Comparison of ENCODE assay signal across 22 mouse cellular contexts in the genomic region with DNA sequence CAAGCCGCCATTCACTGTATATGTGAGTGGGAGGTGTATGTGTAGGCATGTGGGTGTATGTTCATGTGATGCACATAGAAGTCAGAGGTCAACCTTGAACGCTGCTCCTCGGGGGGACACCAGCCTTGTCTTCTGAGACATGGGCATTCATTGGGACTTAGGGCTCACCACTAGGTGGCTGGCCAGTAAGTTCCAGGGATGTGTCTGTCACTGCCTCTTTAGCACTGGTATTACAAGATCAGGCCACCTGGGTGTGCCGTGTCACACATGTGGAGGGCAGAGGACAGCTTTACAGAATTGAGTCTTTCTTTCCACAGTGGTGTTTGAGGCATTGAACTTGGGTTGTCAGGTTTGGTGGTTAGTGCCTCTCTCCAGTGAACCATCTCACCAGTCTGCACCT. TPM values are rescaled to one million over a fixed set of nuclear protein-coding genes. Genes with fewer than 3 reads are reported as not detected.
A peak's percentile ranks its signal among the peaks of the same experiment; 100 is the strongest.
DNase-seq lines count a peak whose midpoint lies in the region; ATAC-seq and TF ChIP-seq lines count a peak whose summit lies in the region.
"Had no signal": no experiment of that assay in that cellular context is flagged by ENCODE, and none has a peak within 500 bp of the region (broad histone marks: within the 10 kb centered on the region; RNA-seq: fewer than 3 reads in every experiment).

No protein-coding gene starts in this region.

- no peak overlapping the region for H3K4me3 ChIP-seq in hindbrain, postnatal 0 days (ENCODE audit: low read length)
- no peak overlapping the region for H3K4me3 ChIP-seq in hindbrain, embryonic 14.5 days (replicated peaks; ENCODE audit: low read length)
- H3K4me3 ChIP-seq in liver, postnatal 0 days (ENCODE audit: low read depth, low read length) = no peak overlapping the region
- no peak overlapping the region for H3K4me3 ChIP-seq in E14TG2a.4 (replicated peaks; ENCODE audit: low read length)
- H3K4me3 ChIP-seq: heart, embryonic 12.5 days; hindbrain, embryonic 13.5 days; intestine, embryonic 15.5 days; kidney, embryonic 15.5 days; liver, embryonic 13.5 days had no signal

- DNase-seq in hindbrain, postnatal 0 days (ENCODE audit: low spot score) = no peak
- no peak for DNase-seq in hindbrain, embryonic 14.5 days (ENCODE audit: low spot score)
- DNase-seq in liver, postnatal 0 days = no peak
- DNase-seq in liver = no peak
- no peak for DNase-seq in spleen, postnatal 10 days (ENCODE audit: low spot score in 2 of 2)
- DNase-seq: adrenal gland, postnatal 10 days; B cell, adult 2 months; cerebellum, adult 11 months; embryo, embryonic 11 days; layer of hippocampus, postnatal 36 days; liver, embryonic 13.5 days; lung, postnatal 10 days; right cerebral cortex, adult 18-20 months; thymus, adult 2 months had no signal

- no peaks in the 10 kb centered on the region for H3K36me3 ChIP-seq in hindbrain, postnatal 0 days (ENCODE audit: insufficient read depth, low read length)
- H3K36me3 ChIP-seq in hindbrain, embryonic 14.5 days (replicated peaks; ENCODE audit: control insufficient read depth, insufficient read depth) = no peaks in the 10 kb centered on the region
- H3K36me3 ChIP-seq in liver, postnatal 0 days (replicated peaks; ENCODE audit: insufficient read depth, low read length) = no peaks in the 10 kb centered on the region
- no peaks in the 10 kb centered on the region for H3K36me3 ChIP-seq in E14TG2a.4 (ENCODE audit: insufficient read depth, low read length)
- H3K36me3 ChIP-seq: heart, embryonic 12.5 days; hindbrain, embryonic 13.5 days; intestine, embryonic 15.5 days; kidney, embryonic 15.5 days; liver, embryonic 13.5 days had no signal

- no peak for ATAC-seq in hindbrain, postnatal 0 days
- no peak for ATAC-seq in hindbrain, embryonic 14.5 days (ENCODE audit: low FRiP score)
- no peak for ATAC-seq in liver, postnatal 0 days
- peak; percentile 47 for ATAC-seq in megakaryocyte progenitor cell, adult 5-6 weeks (replicated peaks; ENCODE audit: poor library complexity)
- ATAC-seq: activated CD4-positive, CD25-positive, alpha-beta regulatory T cell, adult 4 months; intestine, embryonic 15.5 days; Patski had no signal

- no peak for TF ChIP-seq EP300 in liver, postnatal 0 days (IDR thresholded peaks at IDR 0.05; ENCODE audit: low read depth)

- WGBS in hindbrain, postnatal 0 days = 78% methylated on average over 4 of the region's 4 CpGs
- WGBS in hindbrain, embryonic 14.5 days = 86% methylated on average over 4 of the region's 4 CpGs
- WGBS in liver, postnatal 0 days (ENCODE audit: insufficient replicate concordance) = 80% methylated on average over 4 of the region's 4 CpGs

- no peak overlapping the region for H3K9ac ChIP-seq in hindbrain, postnatal 0 days (replicated peaks; ENCODE audit: low read length)
- H3K9ac ChIP-seq in hindbrain, embryonic 14.5 days = no peak overlapping the region
- no peak overlapping the region for H3K9ac ChIP-seq in liver, postnatal 0 days (replicated peaks)
- H3K9ac ChIP-seq: heart, embryonic 12.5 days; intestine, embryonic 15.5 days; kidney, embryonic 15.5 days; liver, embryonic 13.5 days had no signal

- no peak overlapping the region for H3K27ac ChIP-seq in hindbrain, postnatal 0 days
- H3K27ac ChIP-seq in hindbrain, embryonic 14.5 days = no peak overlapping the region
- H3K27ac ChIP-seq in liver, postnatal 0 days (ENCODE audit: low read depth) = no peak overlapping the region
- H3K27ac ChIP-seq: intestine, embryonic 15.5 days; liver, embryonic 13.5 days had no signal

- no peaks in the 10 kb centered on the region for H3K27me3 ChIP-seq in hindbrain, postnatal 0 days (ENCODE audit: insufficient read depth, low read length)
- peaks cover 4% of the 10 kb centered on the region; the same call in 1 of the 2 replicates for H3K27me3 ChIP-seq in hindbrain, embryonic 14.5 days (ENCODE audit: control insufficient read depth, insufficient read depth, low read length)
- H3K27me3 ChIP-seq in liver, postnatal 0 days (ENCODE audit: insufficient read depth, low read length) = 0 out of 2 replicates have a peak, but pooled peaks cover 2% of the 10 kb centered on the region
- peaks cover 38% of the 10 kb centered on the region for H3K27me3 ChIP-seq in E14TG2a.4 (ENCODE audit: insufficient read depth, low read length)
- H3K27me3 ChIP-seq: heart, embryonic 12.5 days; Patski had no signal

- H3K4me1 ChIP-seq in hindbrain, postnatal 0 days (ENCODE audit: insufficient read depth, low read length) = peaks cover 3% of the 10 kb centered on the region; the same call in 1 of the 2 replicates
- H3K4me1 ChIP-seq in hindbrain, embryonic 14.5 days (replicated peaks; ENCODE audit: control insufficient read depth, insufficient read depth, low read length) = peaks cover 2% of the 10 kb centered on the region; the same call in 1 of the 2 replicates
- peaks cover 8% of the 10 kb centered on the region; the same call in 1 of the 2 replicates for H3K4me1 ChIP-seq in liver, postnatal 0 days (ENCODE audit: insufficient read depth)
- H3K4me1 ChIP-seq in E14TG2a.4 (replicated peaks; ENCODE audit: low read depth, low read length) = peaks cover 33% of the 10 kb centered on the region

- TF ChIP-seq CTCF in hindbrain, postnatal 0 days (IDR thresholded peaks at IDR 0.05; ENCODE audit: low read depth) = peak; percentile 41
- TF ChIP-seq CTCF in liver, postnatal 0 days (IDR thresholded peaks at IDR 0.05; ENCODE audit: low read depth) = peak; percentile 34
- TF ChIP-seq CTCF in E14TG2a.4 (conservative IDR thresholded peaks at IDR 0.05; ENCODE audit: low read length) = peak; percentile 13; the same call in 1 of the 2 replicates

- no peaks in the 10 kb centered on the region for H3K9me3 ChIP-seq in hindbrain, postnatal 0 days (ENCODE audit: low read length)
- H3K9me3 ChIP-seq in hindbrain, embryonic 14.5 days (ENCODE audit: control insufficient read depth, low read length) = no peaks in the 10 kb centered on the region
- H3K9me3 ChIP-seq in liver, postnatal 0 days (ENCODE audit: low read length) = no peaks in the 10 kb centered on the region
- peaks cover 3% of the 10 kb centered on the region; the same call in 1 of the 2 replicates for H3K9me3 ChIP-seq in E14TG2a.4 (ENCODE audit: low read length)
- H3K9me3 ChIP-seq: heart, embryonic 12.5 days; hindbrain, embryonic 13.5 days; intestine, embryonic 15.5 days; kidney, embryonic 15.5 days; liver, embryonic 13.5 days had no signal

- H3K4me2 ChIP-seq in hindbrain, postnatal 0 days (ENCODE audit: low read depth, low read length) = no peak overlapping the region
- no peak overlapping the region for H3K4me2 ChIP-seq in hindbrain, embryonic 14.5 days (replicated peaks)
- H3K4me2 ChIP-seq in liver, postnatal 0 days (ENCODE audit: low read depth, low read length) = no peak overlapping the region
- H3K4me2 ChIP-seq: intestine, embryonic 15.5 days; kidney, embryonic 15.5 days; liver, embryonic 13.5 days had no signal

RNA-seq across cellular contexts. Expression of gene Csrp1, which starts 22.4 kb away (rescaled TPM):
- total RNA-seq in hindbrain, postnatal 0 days (2014; rRNA removed) = 93.1 and 95.2 TPM in 2 replicates
- 33.0 and 35.2 TPM in 2 replicates for polyA plus RNA-seq in hindbrain, postnatal 0 days (2015; fragmentation: Nextera tagmentation; extraction: Ambion mirVana)
- polyA plus RNA-seq in hindbrain, embryonic 14.5 days (2014; fragmentation: Nextera tagmentation; extraction: Ambion mirVana) = 21.7 and 22.1 TPM in 2 replicates
- 23.5 and 25.9 TPM in 2 replicates for polyA plus RNA-seq in liver, postnatal 0 days (2015; fragmentation: Nextera tagmentation; extraction: Ambion mirVana)
- total RNA-seq in megakaryocyte progenitor cell, adult 5-6 weeks (2015) = 103 and 106 TPM in 2 replicates
- total RNA-seq in megakaryocyte progenitor cell, adult 5-6 weeks (2017) = 104 and 113 TPM in 2 replicates
